Mouse (Mus musculus) liver, postnatal 0 days (tissue): ENCODE measurements around the gene Pigt. TPM values are rescaled to one million over a fixed set of nuclear protein-coding genes. Genes with fewer than 3 reads are reported as not detected.

Experiments used
- ATAC-seq: fragments of 200-750 bp; cut with Nextera tagmentation; 2 replicates; pipeline ENCODE4 v1.8.0; 2017; ENCODE audit warnings: mild to moderate bottlenecking, moderate library complexity
- DNase-seq: peaks from one replicate; pipeline ENCODE4 v3.0.0-alpha.2; 2016
- H3K27ac ChIP-seq: fragments of 300-500 bp; sonication (generic); 2 replicates; pipeline ENCODE4 v1.5.1; 2014; ENCODE audit warnings: antibody characterized with exemption, moderate library complexity, mild to moderate bottlenecking, low read depth
- H3K27me3 ChIP-seq: fragments of 300-500 bp; sonication (generic); 2 replicates; pipeline ENCODE4 v1.6.1; 2014; ENCODE audit warnings: low read length, control low read depth, mixed read lengths; ENCODE audit not compliant: insufficient read depth
- H3K36me3 ChIP-seq: fragments of 300-500 bp; sonication (generic); replicated peaks from 2 replicates; pipeline ENCODE4 v1.6.1; 2014; ENCODE audit warnings: mild to moderate bottlenecking, control low read depth, low read length, moderate library complexity, mixed read lengths; ENCODE audit not compliant: insufficient read depth
- H3K4me1 ChIP-seq: fragments of 300-500 bp; sonication (generic); 2 replicates; pipeline ENCODE4 v1.6.1; 2014; ENCODE audit warnings: antibody characterized with exemption, mild to moderate bottlenecking, control low read depth; ENCODE audit not compliant: insufficient read depth
- H3K4me2 ChIP-seq: fragments of 300-500 bp; sonication (generic); 2 replicates; pipeline ENCODE4 v1.6.1; 2014; ENCODE audit warnings: low read depth, mild to moderate bottlenecking, low read length, moderate library complexity, mixed read lengths
- H3K4me3 ChIP-seq: fragments of 300-500 bp; sonication (generic); 2 replicates; pipeline ENCODE4 v1.5.1; 2014; ENCODE audit warnings: low read depth, low read length
- H3K9ac ChIP-seq: fragments of 300-500 bp; sonication (generic); replicated peaks from 2 replicates; pipeline ENCODE4 v1.6.1; 2014; ENCODE audit warnings: mild to moderate bottlenecking, moderate library complexity
- H3K9me3 ChIP-seq: fragments of 300-500 bp; sonication (generic); 2 replicates; pipeline ENCODE4 v1.6.1; 2016; ENCODE audit warnings: mild to moderate bottlenecking, control low read depth, low read length, mixed read lengths
- CTCF ChIP-seq: sonication (generic); IDR thresholded peaks from 2 replicates; pipeline ENCODE4 v1.5.1; 2016; ENCODE audit warnings: antibody characterized with exemption, low read depth
- EP300 ChIP-seq: IDR thresholded peaks from 2 replicates; pipeline ENCODE4 v1.6.1; 2016; ENCODE audit warnings: antibody characterized with exemption, low read depth, mild to moderate bottlenecking
- WGBS: fragments of 180-500 bp; shearing (Covaris S2); extraction: QIAGEN DNeasy Blood & Tissue Kit; methylation state at CpG from one replicate; pipeline ENCODE4 v1.1.7; 2014; ENCODE audit not compliant: insufficient replicate concordance; 5-methylcytosine and 5-hydroxymethylcytosine counted together
- polyA plus RNA-seq: library from polyadenylated mRNA; unstranded; fragments of >200 nt; fragmentation: Nextera tagmentation; extraction: Ambion mirVana; gene quantifications from 2 replicates; pipeline ENCODE4 v1.2.1, GENCODE M21; 2015

Gene Pigt
- polyA plus RNA-seq, 1 experiment from 2014 or later: 24.3 TPM

DNA sequence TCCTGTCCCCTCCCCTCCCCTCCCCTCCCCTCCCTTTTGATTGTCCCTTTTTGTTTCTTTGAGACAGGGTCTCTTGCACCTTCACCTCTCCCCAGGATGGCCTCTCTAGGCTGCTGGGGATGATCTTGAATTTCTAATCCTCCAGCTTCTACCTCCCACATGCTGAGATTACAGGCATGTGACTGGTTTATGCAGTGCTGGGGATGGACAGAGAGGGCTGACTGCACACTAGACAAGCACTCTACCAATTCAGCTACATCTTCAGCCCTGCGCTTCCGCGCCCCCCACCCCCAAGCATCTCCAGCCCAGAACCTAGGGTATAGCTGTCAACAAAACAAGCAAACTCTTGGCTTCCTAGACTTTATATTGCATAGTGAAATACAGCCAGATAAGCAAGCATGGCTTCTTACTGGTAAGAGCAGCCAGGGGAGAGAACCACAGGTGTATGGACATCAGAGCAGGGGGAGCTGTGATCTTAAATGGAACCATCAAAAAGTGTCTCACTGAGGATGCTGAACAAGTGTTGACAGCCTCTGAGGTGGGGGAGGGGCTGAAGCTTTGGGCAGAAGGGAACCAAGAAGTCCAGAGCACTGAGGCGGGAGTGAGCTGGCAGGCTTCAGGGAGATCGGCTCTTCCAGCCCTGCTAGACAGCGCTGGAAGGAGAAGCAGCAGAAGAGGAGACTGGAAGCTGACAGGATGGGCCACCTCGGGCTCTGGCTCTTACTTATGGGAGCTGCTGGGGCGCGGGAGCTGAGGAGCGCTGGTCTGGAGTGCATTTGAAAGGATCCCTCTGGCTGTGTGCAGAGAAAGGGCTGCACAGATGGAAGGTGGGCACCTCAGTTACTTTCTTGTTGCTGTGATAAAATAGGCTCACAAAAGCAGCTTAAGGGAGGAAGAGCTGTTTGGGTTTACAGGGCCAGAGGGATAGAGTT, 52.9 kb downstream of the Pigt start:
- H3K9ac ChIP-seq: no peak overlapping the region
- no peak overlapping the region for H3K4me2 ChIP-seq
- H3K36me3 ChIP-seq: no peaks in the 10 kb centered on the region
- no peaks in the 10 kb centered on the region for H3K27me3 ChIP-seq
- no peak overlapping the region for H3K4me3 ChIP-seq
- no peak for DNase-seq
- no peak for ATAC-seq
- no peak overlapping the region for H3K27ac ChIP-seq
- no peaks in the 10 kb centered on the region for H3K4me1 ChIP-seq
- WGBS: 28% methylated on average over 10 of the region's 10 CpGs
- no peak for TF ChIP-seq EP300
- no peak for TF ChIP-seq CTCF
- no peaks in the 10 kb centered on the region for H3K9me3 ChIP-seq

GRCm38 (mm10) chr2:164550895-164551269, 53.6 kb downstream of the Pigt start:
- Histone ChIP-seq H3K4me2 (no peak overlapping the region), H3K4me3 (no peak overlapping the region), H3K9ac (no peak overlapping the region), H3K27ac (no peak overlapping the region), H3K9me3 (no peaks in the 10 kb centered on the region), H3K36me3 (no peaks in the 10 kb centered on the region), H3K4me1 (no peaks in the 10 kb centered on the region), H3K27me3 (no peaks in the 10 kb centered on the region)
- WGBS: 29% methylated on average over 2 of the region's 2 CpGs
- TF ChIP-seq CTCF (no peak), EP300 (no peak)
- DNase-seq (no peak), ATAC-seq (no peak)

- no peaks in the 10 kb centered on the region for H3K27me3 ChIP-seq
- no peaks in the 10 kb centered on the region for H3K9me3 ChIP-seq
- no peak overlapping the region for H3K9ac ChIP-seq
- TF ChIP-seq CTCF (no peak), EP300 (no peak)
- no peaks in the 10 kb centered on the region for H3K36me3 ChIP-seq
- no peak for DNase-seq
- 75% methylated on average over 9 of the region's 9 CpGs for WGBS
- H3K4me3 ChIP-seq: no peak overlapping the region
- no peaks in the 10 kb centered on the region for H3K4me1 ChIP-seq
- no peak overlapping the region for H3K4me2 ChIP-seq
- no peak overlapping the region for H3K27ac ChIP-seq
- ATAC-seq: no peak
Observed at GRCm38 (mm10) chr2:164551502-164551901, 54.2 kb downstream of the Pigt start.

Other genes starting within 250 kb of the Pigt start
- not detected in 2 replicates for gene Svs3b, start 240.9 kb upstream of the Pigt start, polyA plus RNA-seq
- gene Svs4, start 219.1 kb upstream of the Pigt start, polyA plus RNA-seq: not detected in 2 replicates
- gene Svs3a, start 208.3 kb upstream of the Pigt start, polyA plus RNA-seq: not detected in 2 replicates
- not detected in 2 replicates for gene Svs6, start 180.8 kb upstream of the Pigt start, polyA plus RNA-seq
- not detected in 2 replicates for gene Svs5, start 164.8 kb upstream of the Pigt start, polyA plus RNA-seq
- gene Slpi, start 108.4 kb upstream of the Pigt start, polyA plus RNA-seq: 59.4 and 63.6 TPM in 2 replicates
- not detected in 2 replicates for gene Rbpjl, start 94.4 kb upstream of the Pigt start, polyA plus RNA-seq
- gene Matn4, start 92.4 kb upstream of the Pigt start, polyA plus RNA-seq: 0.18 and 0.25 TPM in 2 replicates
- gene Sdc4, start 53.6 kb upstream of the Pigt start, polyA plus RNA-seq: 194 and 208 TPM in 2 replicates
- 43.5 and 46.2 TPM in 2 replicates for gene Sys1, start 40.6 kb upstream of the Pigt start, polyA plus RNA-seq
- gene Gm20458, start 36.6 kb upstream of the Pigt start, polyA plus RNA-seq: 5.8 and 6.1 TPM in 2 replicates
- gene Trp53tg5, start 23.8 kb upstream of the Pigt start, polyA plus RNA-seq: not detected in 2 replicates
- 2.7 TPM in 2 replicates for gene Dbndd2, start 11.4 kb upstream of the Pigt start, polyA plus RNA-seq
- 3.0 and 3.3 TPM in 2 replicates for gene Wfdc2, start 64.9 kb downstream of the Pigt start, polyA plus RNA-seq
- gene Spint3, start 75.9 kb downstream of the Pigt start, polyA plus RNA-seq: not detected in 2 replicates
- not detected in 2 replicates for gene Wfdc6a, start 87.9 kb downstream of the Pigt start, polyA plus RNA-seq
- gene Eppin, start 96.1 kb downstream of the Pigt start, polyA plus RNA-seq: not detected in 2 replicates
- not detected in 2 replicates for gene Wfdc6b, start 116.0 kb downstream of the Pigt start, polyA plus RNA-seq
- not detected in 2 replicates for gene Wfdc8, start 116.1 kb downstream of the Pigt start, polyA plus RNA-seq
- gene Wfdc16, start 141.3 kb downstream of the Pigt start, polyA plus RNA-seq: not detected in 2 replicates
- gene Wfdc10, start 158.5 kb downstream of the Pigt start, polyA plus RNA-seq: not detected in 2 replicates
- gene Wfdc9, start 159.1 kb downstream of the Pigt start, polyA plus RNA-seq: not detected in 2 replicates
- not detected in 2 replicates for gene Wfdc11, start 176.6 kb downstream of the Pigt start, polyA plus RNA-seq
- not detected in 2 replicates for gene Wfdc13, start 187.6 kb downstream of the Pigt start, polyA plus RNA-seq
- gene Spint4, start 201.0 kb downstream of the Pigt start, polyA plus RNA-seq: not detected in 2 replicates
- gene Spint5, start 217.8 kb downstream of the Pigt start, polyA plus RNA-seq: not detected in 2 replicates
- 2.0 and 2.5 TPM in 2 replicates for gene Wfdc3, start 248.4 kb downstream of the Pigt start, polyA plus RNA-seq
- gene Dnttip1, start 248.5 kb downstream of the Pigt start, polyA plus RNA-seq: 33.7 and 34.2 TPM in 2 replicates